Mouse (Mus musculus) kidney, postnatal 0 days (tissue): ENCODE measurements at regions not wholly inside any gene's neighbourhood (a gene's known extent, or its start where the extent isn't known, plus 50 kb on each side); places are given as distances from the start of the nearest gene placed in this dataset.

ENCODE experiments used
- ATAC-seq: fragments of 200-750 bp; cut with Nextera tagmentation; replicated peaks from 2 replicates; pipeline ENCODE4 v1.8.0; 2017; ENCODE audit warnings: low read depth, moderate number of reproducible peaks, moderate TSS enrichment, moderate library complexity; ENCODE audit not compliant: low FRiP score
- DNase-seq: peaks from one replicate; pipeline ENCODE4 v3.0.0-alpha.2; 2016; ENCODE audit warnings: low spot score
- H3K27ac ChIP-seq: fragments of 300-500 bp; sonication (generic); 2 replicates; pipeline ENCODE4 v1.5.1; 2014; ENCODE audit warnings: mild to moderate bottlenecking
- H3K27me3 ChIP-seq: fragments of 300-500 bp; sonication (generic); 2 replicates; pipeline ENCODE4 v1.6.1; 2014; ENCODE audit warnings: low read length, mixed read lengths; ENCODE audit not compliant: insufficient read depth
- H3K36me3 ChIP-seq: fragments of 300-500 bp; sonication (generic); 2 replicates; pipeline ENCODE4 v1.6.1; 2014; ENCODE audit warnings: low read length, mixed read lengths; ENCODE audit not compliant: insufficient read depth
- H3K4me1 ChIP-seq: fragments of 300-500 bp; sonication (generic); replicated peaks from 2 replicates; pipeline ENCODE4 v1.6.1; 2014; ENCODE audit warnings: antibody characterized with exemption, low read length, mixed read lengths; ENCODE audit not compliant: insufficient read depth
- H3K4me2 ChIP-seq: fragments of 300-500 bp; sonication (generic); 2 replicates; pipeline ENCODE4 v1.6.1; 2014; ENCODE audit warnings: mild to moderate bottlenecking, low read length, moderate library complexity, mixed read lengths
- H3K4me3 ChIP-seq: fragments of 300-500 bp; sonication (generic); replicated peaks from 2 replicates; pipeline ENCODE4 v1.5.1; 2014; ENCODE audit warnings: low read depth, low read length
- H3K9ac ChIP-seq: fragments of 300-500 bp; sonication (generic); 2 replicates; pipeline ENCODE4 v1.6.1; 2014; ENCODE audit warnings: low read depth, low read length
- H3K9me3 ChIP-seq: fragments of 300-500 bp; sonication (generic); replicated peaks from 2 replicates; pipeline ENCODE4 v1.6.1; 2016; ENCODE audit warnings: low read length, inconsistent platforms, mixed read lengths
- CTCF ChIP-seq: IDR thresholded peaks from 2 replicates; pipeline ENCODE4 v1.5.1; 2016; ENCODE audit warnings: antibody characterized with exemption, low read depth, mild to moderate bottlenecking, moderate library complexity
- WGBS: fragments of 180-500 bp; shearing (Covaris S2); extraction: QIAGEN DNeasy Blood & Tissue Kit; methylation state at CpG from one replicate; pipeline ENCODE4 v1.1.7; 2014; 5-methylcytosine and 5-hydroxymethylcytosine counted together

DNA sequence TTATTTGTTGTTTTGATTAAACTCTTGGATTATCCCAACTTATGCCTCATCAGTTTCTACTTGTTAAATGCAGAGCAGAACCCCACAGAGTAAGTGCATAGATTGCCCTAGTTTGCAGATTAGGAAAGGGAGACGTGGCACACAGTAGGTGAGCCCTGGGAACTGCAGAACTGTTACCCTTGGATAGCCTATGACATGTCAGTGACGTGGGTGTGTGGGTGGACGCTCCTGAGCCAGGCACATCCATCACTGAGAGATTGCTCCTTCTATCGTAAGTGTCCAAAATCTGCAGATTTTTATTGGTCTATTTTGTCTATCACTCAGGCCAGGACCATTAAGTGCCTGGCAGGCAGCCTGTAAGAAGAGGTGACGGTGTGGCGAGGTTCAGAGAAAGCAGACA, 389.8 kb downstream of the Slc4a3 start:
- ATAC-seq (no peak), DNase-seq (no peak)
- no peak for TF ChIP-seq CTCF
- Histone ChIP-seq H3K9me3 (no peaks in the 10 kb centered on the region), H3K9ac (no peak overlapping the region), H3K4me2 (no peak overlapping the region), H3K27ac (no peak overlapping the region), H3K27me3 (no peaks in the 10 kb centered on the region), H3K36me3 (no peaks in the 10 kb centered on the region), H3K4me1 (no peaks in the 10 kb centered on the region), H3K4me3 (no peak overlapping the region)
- WGBS: 69% methylated on average over 6 of the region's 6 CpGs

DNA sequence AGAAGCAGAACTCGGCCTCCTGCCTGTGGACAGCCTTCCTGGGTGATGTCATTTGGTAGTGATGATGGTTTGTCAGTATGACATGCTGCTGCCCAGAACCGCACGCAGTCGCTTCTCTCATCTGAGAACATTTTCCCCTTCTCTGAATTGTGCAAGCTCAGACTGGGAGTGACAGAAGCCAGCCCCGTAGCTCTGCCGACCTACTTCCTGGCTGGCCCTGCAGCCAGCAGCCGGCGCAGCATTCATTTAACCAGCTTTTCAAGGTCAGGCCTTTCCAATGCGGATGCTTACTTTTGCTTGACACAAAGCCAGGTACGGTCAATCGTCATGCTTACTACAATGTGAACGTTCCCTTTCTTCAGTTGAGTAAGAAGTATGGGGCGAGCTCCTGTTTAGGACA, 390.5 kb downstream of the Slc4a3 start:
- H3K36me3 ChIP-seq: no peaks in the 10 kb centered on the region
- WGBS: 69% methylated on average over 13 of the region's 13 CpGs
- no peak overlapping the region for H3K4me3 ChIP-seq
- no peaks in the 10 kb centered on the region for H3K9me3 ChIP-seq
- DNase-seq (no peak), ATAC-seq (no peak)
- no peak for TF ChIP-seq CTCF
- no peak overlapping the region for H3K4me2 ChIP-seq
- no peak overlapping the region for H3K9ac ChIP-seq
- H3K27ac ChIP-seq: no peak overlapping the region
- no peaks in the 10 kb centered on the region for H3K4me1 ChIP-seq
- H3K27me3 ChIP-seq: no peaks in the 10 kb centered on the region

DNA sequence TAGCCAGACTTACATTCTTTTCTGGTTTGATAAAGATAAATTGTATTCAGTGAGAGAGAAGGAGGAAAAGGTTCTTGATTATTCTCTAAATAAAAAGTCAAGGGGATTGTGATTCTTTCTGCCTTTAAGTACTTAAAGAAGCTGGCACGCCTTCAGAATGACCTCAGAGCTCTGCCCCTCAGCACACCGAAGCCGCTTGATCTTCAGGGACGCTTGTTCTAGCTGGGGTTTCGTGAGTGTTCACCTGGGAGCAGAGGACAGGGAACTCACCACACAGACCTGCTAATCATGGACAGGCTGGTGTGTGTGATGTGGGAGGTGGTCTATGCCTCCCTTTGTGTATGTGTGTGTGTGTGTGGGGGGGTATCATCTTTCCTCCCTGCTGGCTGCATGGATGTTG, 391.3 kb downstream of the Slc4a3 start:
- DNase-seq: no peak
- Histone ChIP-seq H3K9me3 (no peaks in the 10 kb centered on the region), H3K4me1 (no peaks in the 10 kb centered on the region), H3K36me3 (no peaks in the 10 kb centered on the region), H3K27ac (no peak overlapping the region), H3K4me2 (no peak overlapping the region), H3K9ac (no peak overlapping the region), H3K4me3 (no peak overlapping the region), H3K27me3 (no peaks in the 10 kb centered on the region)
- 74% methylated on average over 5 of the region's 5 CpGs for WGBS
- no peak for TF ChIP-seq CTCF
- ATAC-seq: no peak

DNA sequence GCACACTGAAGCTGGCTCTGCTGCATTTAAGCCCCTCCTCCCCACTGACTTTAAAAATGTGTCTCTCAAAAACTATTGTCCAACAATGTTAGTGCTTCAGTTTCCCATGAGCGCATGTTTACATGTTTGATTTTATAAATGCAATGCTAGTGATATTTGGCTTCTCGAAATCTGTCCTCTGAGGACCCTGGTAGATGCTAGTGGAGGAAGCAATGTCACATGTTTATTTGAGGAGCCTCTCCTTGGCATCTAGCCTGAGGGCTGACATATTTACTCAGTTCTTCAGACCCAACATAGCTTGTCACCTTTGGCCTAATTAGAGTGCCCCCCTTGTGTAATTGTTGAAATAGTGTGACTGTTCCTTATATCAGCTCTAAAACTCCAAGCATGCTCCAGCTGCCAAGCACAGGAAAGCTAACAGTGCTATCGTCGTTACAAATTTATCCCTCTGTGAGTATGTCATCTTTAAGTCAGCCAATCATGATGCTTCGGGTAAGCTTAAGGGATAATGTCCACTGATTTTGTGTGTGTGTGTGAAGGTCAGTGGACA, 400.3 kb downstream of the Slc4a3 start:
- Histone ChIP-seq H3K36me3 (no peaks in the 10 kb centered on the region), H3K4me3 (no peak overlapping the region), H3K27me3 (no peaks in the 10 kb centered on the region), H3K27ac (no peak overlapping the region), H3K4me2 (no peak overlapping the region), H3K4me1 (no peaks in the 10 kb centered on the region), H3K9me3 (no peaks in the 10 kb centered on the region), H3K9ac (no peak overlapping the region)
- no peak for ATAC-seq
- no peak for TF ChIP-seq CTCF
- no peak for DNase-seq
- WGBS: 78% methylated on average over 5 of the region's 5 CpGs

DNA sequence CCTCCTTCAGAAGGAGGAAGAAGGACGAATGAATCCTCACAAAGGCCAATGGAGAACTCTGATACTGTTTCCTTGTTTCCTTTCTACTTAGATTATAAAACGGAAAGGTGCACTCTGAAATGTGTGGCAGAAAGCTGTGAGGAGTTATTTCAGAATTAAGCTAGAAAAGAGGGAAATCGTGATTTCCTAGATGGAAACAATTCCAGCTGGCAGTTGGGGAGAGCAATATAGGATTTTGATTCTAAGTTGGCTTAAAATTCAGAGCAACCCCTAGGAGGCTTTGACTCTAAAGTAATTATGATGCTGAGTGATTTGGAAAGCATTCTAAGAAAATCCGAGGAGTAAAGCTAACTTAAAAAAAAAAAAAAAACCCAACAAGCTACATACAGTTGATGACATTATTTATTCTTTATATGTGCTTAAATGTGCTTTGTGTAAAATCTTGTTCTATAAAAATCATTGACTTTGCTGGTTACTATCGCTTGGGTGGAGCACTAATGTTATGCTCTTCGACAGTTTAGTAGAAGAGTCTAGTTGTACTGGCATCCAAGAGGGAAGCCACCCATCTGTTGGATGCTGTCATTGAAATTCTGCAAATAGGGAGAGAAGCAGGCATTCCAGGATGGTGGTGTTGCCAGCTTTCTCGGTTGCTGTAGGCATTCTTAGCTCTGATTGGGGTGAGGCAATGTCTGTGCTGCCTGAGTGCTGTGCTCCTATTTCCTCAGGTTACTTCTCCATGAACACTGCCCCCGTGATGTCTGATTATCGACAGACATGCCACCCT, 432.3 kb downstream of the Slc4a3 start:
- Histone ChIP-seq H3K4me3 (no peak overlapping the region), H3K27me3 (no peaks in the 10 kb centered on the region), H3K4me1 (no peaks in the 10 kb centered on the region), H3K36me3 (no peaks in the 10 kb centered on the region), H3K4me2 (no peak overlapping the region), H3K9me3 (no peaks in the 10 kb centered on the region), H3K27ac (no peak overlapping the region), H3K9ac (no peak overlapping the region)
- no peak for TF ChIP-seq CTCF
- no peak for ATAC-seq
- WGBS: 85% methylated on average over 9 of the region's 9 CpGs
- DNase-seq: no peak

DNA sequence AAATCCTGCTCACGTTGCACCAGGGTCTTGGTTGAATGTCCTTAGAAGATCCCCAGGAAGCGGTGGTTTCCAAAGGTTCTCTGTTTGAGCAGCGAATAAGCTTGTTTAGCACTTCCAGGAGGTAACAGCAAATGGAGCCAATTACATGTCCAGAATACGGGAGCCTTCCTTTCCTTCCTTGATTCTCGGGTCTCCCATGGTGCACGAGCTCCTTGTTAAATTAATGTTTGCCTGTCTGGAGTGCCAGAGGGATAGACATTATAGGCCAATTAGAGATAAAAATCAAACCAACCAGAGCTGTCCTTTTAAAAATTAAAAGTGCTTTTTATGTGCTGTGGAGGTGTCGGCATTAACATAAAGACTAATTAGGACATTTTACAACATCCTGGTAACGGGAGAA, 437.0 kb downstream of the Slc4a3 start:
- ATAC-seq (no peak), DNase-seq (no peak)
- no peak for TF ChIP-seq CTCF
- Histone ChIP-seq H3K27ac (no peak overlapping the region), H3K27me3 (no peaks in the 10 kb centered on the region), H3K4me1 (no peaks in the 10 kb centered on the region), H3K9ac (no peak overlapping the region), H3K4me2 (no peak overlapping the region), H3K36me3 (no peaks in the 10 kb centered on the region), H3K9me3 (no peaks in the 10 kb centered on the region), H3K4me3 (no peak overlapping the region)
- 65% methylated on average over 8 of the region's 8 CpGs for WGBS
